Mouse (Mus musculus): ENCODE measurements around the gene Tbcc.

GRCm38 (mm10) chr17:46880322-46880721 is 10.2 kb upstream of the Tbcc start:
- TF ChIP-seq CTCF (IDR thresholded peaks at IDR 0.05; ENCODE audit: extremely low read depth, insufficient read depth, insufficient read length, insufficient replicate concordance) (no peak), POLR2A (IDR thresholded peaks at IDR 0.05; ENCODE audit: low read depth, low read length) (no peak)
